Mouse (Mus musculus): ENCODE data around the gene Tmem238. TPM values are rescaled to one million over a fixed set of nuclear protein-coding genes. Genes with fewer than 3 reads are reported as not detected.
A peak's percentile ranks its signal among the peaks of the same experiment; 100 is the strongest.

The Tmem238 gene
- polyA plus RNA-seq (2014; fragmentation: Nextera tagmentation; extraction: Ambion mirVana): 2.2 and 2.4 TPM in 2 replicates

- ATAC-seq (replicated peaks; ENCODE audit: insufficient number of reproducible peaks, low FRiP score, low TSS enrichment): no peak
- 7% methylated on average over 31 of the region's 40 CpGs for WGBS (ENCODE audit: insufficient replicate concordance)
- H3K4me2 ChIP-seq: peak within 1 kb of the TSS; percentile 97
Observed at GRCm38 (mm10) chr7:4789436-4789935, at the start of gene Tmem238. Gene Tmem238 (minus strand): TSS chr7:4789656.

GRCm38 (mm10) chr7:4837639-4838038 is 48.2 kb upstream of the Tmem238 start:
- 0% methylated on average over 1 of the region's 1 CpGs for WGBS (ENCODE audit: insufficient replicate concordance)
- ATAC-seq (replicated peaks; ENCODE audit: insufficient number of reproducible peaks, low FRiP score, low TSS enrichment): no peak
- Histone ChIP-seq H3K9ac (ENCODE audit: low read depth, low read length) (no peak overlapping the region), H3K4me2 (no peak overlapping the region), H3K9me3 (replicated peaks; ENCODE audit: control insufficient read depth, low read length) (no peaks in the 10 kb centered on the region), H3K4me1 (ENCODE audit: control insufficient read depth, insufficient read depth, low read length) (peaks cover 7% of the 10 kb centered on the region; the same call in 1 of the 2 replicates), H3K27ac (ENCODE audit: low read depth, low read length) (no peak overlapping the region), H3K4me3 (ENCODE audit: low read depth, low read length) (no peak overlapping the region), H3K27me3 (ENCODE audit: control insufficient read depth, insufficient read depth, low read length) (peaks cover 66% of the 10 kb centered on the region), H3K36me3 (ENCODE audit: control insufficient read depth, insufficient read depth, low read length) (no peaks in the 10 kb centered on the region)

More at GRCm38 (mm10) chr7:4789436-4789935, at the start of gene Tmem238:
- H3K36me3 ChIP-seq (ENCODE audit: control insufficient read depth, insufficient read depth, low read length): peaks cover 5% of the 10 kb centered on the region; the same call in 1 of the 2 replicates
- H3K27me3 ChIP-seq (ENCODE audit: control insufficient read depth, insufficient read depth, low read length): no peaks in the 10 kb centered on the region; the same call in 1 of the 2 replicates
- H3K4me3 ChIP-seq (ENCODE audit: low read depth, low read length): peak within 1 kb of the TSS; percentile 65
- H3K4me1 ChIP-seq (ENCODE audit: control insufficient read depth, insufficient read depth, low read length): peaks cover 6% of the 10 kb centered on the region
- peak within 1 kb of the TSS; percentile 30; the same call in 1 of the 2 replicates for H3K27ac ChIP-seq (ENCODE audit: low read depth, low read length)
- H3K9me3 ChIP-seq (replicated peaks; ENCODE audit: control insufficient read depth, low read length): no peaks in the 10 kb centered on the region
- peak within 1 kb of the TSS; percentile 92 for H3K9ac ChIP-seq (ENCODE audit: low read depth, low read length)

- H3K9ac ChIP-seq (ENCODE audit: low read depth, low read length): peak overlapping the region; percentile 54; the same call in 1 of the 2 replicates
- peak; percentile 57 for ATAC-seq (replicated peaks; ENCODE audit: insufficient number of reproducible peaks, low FRiP score, low TSS enrichment)
- peak overlapping the region; percentile 89 for H3K4me2 ChIP-seq
- WGBS (ENCODE audit: insufficient replicate concordance): under 1% methylated on average over 49 of the region's 51 CpGs
- H3K27me3 ChIP-seq (ENCODE audit: control insufficient read depth, insufficient read depth, low read length): peaks cover 61% of the 10 kb centered on the region
- H3K27ac ChIP-seq (ENCODE audit: low read depth, low read length): no peak overlapping the region
- H3K4me3 ChIP-seq (ENCODE audit: low read depth, low read length): peak overlapping the region; percentile 54
- peaks cover 7% of the 10 kb centered on the region; the same call in 1 of the 2 replicates for H3K4me1 ChIP-seq (ENCODE audit: control insufficient read depth, insufficient read depth, low read length)
- no peaks in the 10 kb centered on the region for H3K36me3 ChIP-seq (ENCODE audit: control insufficient read depth, insufficient read depth, low read length)
- H3K9me3 ChIP-seq (replicated peaks; ENCODE audit: control insufficient read depth, low read length): no peaks in the 10 kb centered on the region
Observed at GRCm38 (mm10) chr7:4836351-4836792, 46.9 kb upstream of the Tmem238 start.

- 7% methylated on average over 34 of the region's 34 CpGs for WGBS (ENCODE audit: insufficient replicate concordance)
- H3K27ac ChIP-seq (ENCODE audit: low read depth, low read length): no peak overlapping the region
- H3K9me3 ChIP-seq (replicated peaks; ENCODE audit: control insufficient read depth, low read length): no peaks in the 10 kb centered on the region
- peaks cover 7% of the 10 kb centered on the region; the same call in 1 of the 2 replicates for H3K4me1 ChIP-seq (ENCODE audit: control insufficient read depth, insufficient read depth, low read length)
- peaks cover 66% of the 10 kb centered on the region for H3K27me3 ChIP-seq (ENCODE audit: control insufficient read depth, insufficient read depth, low read length)
- H3K4me3 ChIP-seq (ENCODE audit: low read depth, low read length): peak overlapping the region; percentile 54
- peak; percentile 28; the same call in 1 of the 2 replicates for ATAC-seq (replicated peaks; ENCODE audit: insufficient number of reproducible peaks, low FRiP score, low TSS enrichment)
- no peak overlapping the region for H3K9ac ChIP-seq (ENCODE audit: low read depth, low read length)
- H3K36me3 ChIP-seq (ENCODE audit: control insufficient read depth, insufficient read depth, low read length): no peaks in the 10 kb centered on the region
- H3K4me2 ChIP-seq: peak overlapping the region; percentile 89
Observed at GRCm38 (mm10) chr7:4835631-4836327, 46.3 kb upstream of the Tmem238 start.

GRCm38 (mm10) chr7:4830476-4830875 is 41.0 kb upstream of the Tmem238 start:
- H3K4me3 ChIP-seq (ENCODE audit: low read depth, low read length): no peak overlapping the region
- H3K36me3 ChIP-seq (ENCODE audit: control insufficient read depth, insufficient read depth, low read length): no peaks in the 10 kb centered on the region
- no peaks in the 10 kb centered on the region for H3K4me1 ChIP-seq (ENCODE audit: control insufficient read depth, insufficient read depth, low read length)
- H3K27me3 ChIP-seq (ENCODE audit: control insufficient read depth, insufficient read depth, low read length): peaks cover 47% of the 10 kb centered on the region
- 5% methylated on average over 12 of the region's 12 CpGs for WGBS (ENCODE audit: insufficient replicate concordance)
- H3K4me2 ChIP-seq: no peak overlapping the region
- ATAC-seq (replicated peaks; ENCODE audit: insufficient number of reproducible peaks, low FRiP score, low TSS enrichment): no peak
- no peak overlapping the region for H3K27ac ChIP-seq (ENCODE audit: low read depth, low read length)
- no peak overlapping the region for H3K9ac ChIP-seq (ENCODE audit: low read depth, low read length)
- no peaks in the 10 kb centered on the region for H3K9me3 ChIP-seq (replicated peaks; ENCODE audit: control insufficient read depth, low read length)

GRCm38 (mm10) chr7:4825365-4825764 is 35.9 kb upstream of the Tmem238 start:
- Histone ChIP-seq H3K9me3 (replicated peaks; ENCODE audit: control insufficient read depth, low read length) (no peaks in the 10 kb centered on the region), H3K27ac (ENCODE audit: low read depth, low read length) (no peak overlapping the region), H3K36me3 (ENCODE audit: control insufficient read depth, insufficient read depth, low read length) (no peaks in the 10 kb centered on the region), H3K4me2 (no peak overlapping the region), H3K9ac (ENCODE audit: low read depth, low read length) (no peak overlapping the region), H3K4me3 (ENCODE audit: low read depth, low read length) (no peak overlapping the region), H3K4me1 (ENCODE audit: control insufficient read depth, insufficient read depth, low read length) (peaks cover 6% of the 10 kb centered on the region), H3K27me3 (ENCODE audit: control insufficient read depth, insufficient read depth, low read length) (peaks cover 10% of the 10 kb centered on the region)
- no peak for ATAC-seq (replicated peaks; ENCODE audit: insufficient number of reproducible peaks, low FRiP score, low TSS enrichment)
- WGBS (ENCODE audit: insufficient replicate concordance): 44% methylated on average over 4 of the region's 4 CpGs

- Histone ChIP-seq H3K4me2 (no peak overlapping the region), H3K9me3 (replicated peaks; ENCODE audit: control insufficient read depth, low read length) (no peaks in the 10 kb centered on the region), H3K4me1 (ENCODE audit: control insufficient read depth, insufficient read depth, low read length) (peaks cover 6% of the 10 kb centered on the region), H3K27me3 (ENCODE audit: control insufficient read depth, insufficient read depth, low read length) (no peaks in the 10 kb centered on the region; the same call in 1 of the 2 replicates), H3K4me3 (ENCODE audit: low read depth, low read length) (no peak overlapping the region), H3K9ac (ENCODE audit: low read depth, low read length) (no peak overlapping the region), H3K36me3 (ENCODE audit: control insufficient read depth, insufficient read depth, low read length) (no peaks in the 10 kb centered on the region), H3K27ac (ENCODE audit: low read depth, low read length) (0 out of 2 replicates have a peak overlapping the region, but pooled peaks have one; percentile 10)
- no peak for ATAC-seq (replicated peaks; ENCODE audit: insufficient number of reproducible peaks, low FRiP score, low TSS enrichment)
- 69% methylated on average over 6 of the region's 6 CpGs for WGBS (ENCODE audit: insufficient replicate concordance)
Observed at GRCm38 (mm10) chr7:4822162-4822907, 32.9 kb upstream of the Tmem238 start.

- H3K27ac ChIP-seq (ENCODE audit: low read depth, low read length): no peak overlapping the region
- H3K4me2 ChIP-seq: no peak overlapping the region
- H3K9me3 ChIP-seq (replicated peaks; ENCODE audit: control insufficient read depth, low read length): no peaks in the 10 kb centered on the region
- no peak overlapping the region for H3K4me3 ChIP-seq (ENCODE audit: low read depth, low read length)
- WGBS (ENCODE audit: insufficient replicate concordance): 85% methylated on average over 4 of the region's 4 CpGs
- no peaks in the 10 kb centered on the region for H3K36me3 ChIP-seq (ENCODE audit: control insufficient read depth, insufficient read depth, low read length)
- H3K27me3 ChIP-seq (ENCODE audit: control insufficient read depth, insufficient read depth, low read length): no peaks in the 10 kb centered on the region; the same call in 1 of the 2 replicates
- no peak for ATAC-seq (replicated peaks; ENCODE audit: insufficient number of reproducible peaks, low FRiP score, low TSS enrichment)
- no peak overlapping the region for H3K9ac ChIP-seq (ENCODE audit: low read depth, low read length)
- H3K4me1 ChIP-seq (ENCODE audit: control insufficient read depth, insufficient read depth, low read length): peaks cover 6% of the 10 kb centered on the region
Observed at GRCm38 (mm10) chr7:4821690-4822089, 32.2 kb upstream of the Tmem238 start.
